Mouse (Mus musculus) hindbrain, embryonic 15.5 days (tissue): ENCODE results near the gene Fnbp1l. TPM values are rescaled to one million over a fixed set of nuclear protein-coding genes. Genes with fewer than 3 reads are reported as not detected.
A peak's percentile ranks its signal among the peaks of the same experiment; 100 is the strongest.

ENCODE experiments used
- ATAC-seq: fragments of 200-750 bp; cut with Nextera tagmentation; 2 replicates; pipeline ENCODE4 v1.8.0; 2017; ENCODE audit warnings: low read depth, moderate number of reproducible peaks, moderate TSS enrichment; ENCODE audit not compliant: low FRiP score
- H3K27ac ChIP-seq: fragments of 300-500 bp; sonication (generic); replicated peaks from 2 replicates; pipeline ENCODE4 v1.5.1; 2015; ENCODE audit warnings: mild to moderate bottlenecking, inconsistent platforms
- H3K27me3 ChIP-seq: fragments of 300-500 bp; sonication (generic); 2 replicates; pipeline ENCODE4 v1.6.1; 2015; ENCODE audit warnings: control low read depth, inconsistent platforms
- H3K36me3 ChIP-seq: fragments of 300-500 bp; sonication (generic); 2 replicates; pipeline ENCODE4 v1.6.1; 2015; ENCODE audit warnings: control low read depth, inconsistent platforms
- H3K4me1 ChIP-seq: fragments of 300-500 bp; sonication (generic); replicated peaks from 2 replicates; pipeline ENCODE4 v1.6.1; 2015; ENCODE audit warnings: control low read depth, inconsistent platforms
- H3K4me2 ChIP-seq: fragments of 300-500 bp; sonication (generic); 2 replicates; pipeline ENCODE4 v1.6.1; 2015; ENCODE audit warnings: moderate library complexity, mild to moderate bottlenecking, inconsistent platforms
- H3K4me3 ChIP-seq: fragments of 300-500 bp; sonication (generic); 2 replicates; pipeline ENCODE4 v1.5.1; 2015; ENCODE audit warnings: mild to moderate bottlenecking, inconsistent platforms
- H3K9ac ChIP-seq: fragments of 300-500 bp; sonication (generic); 2 replicates; pipeline ENCODE4 v1.6.1; 2015; ENCODE audit warnings: inconsistent platforms
- H3K9me3 ChIP-seq: fragments of 300-500 bp; sonication (generic); 2 replicates; pipeline ENCODE4 v1.6.1; 2016; ENCODE audit warnings: control low read depth, inconsistent platforms
- WGBS: fragments of 180-500 bp; shearing (Covaris S2); methylation state at CpG from one replicate; pipeline ENCODE4 v1.1.7; 2015; 5-methylcytosine and 5-hydroxymethylcytosine counted together
- polyA plus RNA-seq: library from polyadenylated mRNA; unstranded; fragments of >200 nt; fragmentation: Nextera tagmentation; extraction: Ambion mirVana; gene quantifications from 2 replicates; pipeline ENCODE4 v1.2.1, GENCODE M21; 2015

Gene Fnbp1l
- polyA plus RNA-seq, 1 experiment from 2014 or later: 177 TPM

DNA sequence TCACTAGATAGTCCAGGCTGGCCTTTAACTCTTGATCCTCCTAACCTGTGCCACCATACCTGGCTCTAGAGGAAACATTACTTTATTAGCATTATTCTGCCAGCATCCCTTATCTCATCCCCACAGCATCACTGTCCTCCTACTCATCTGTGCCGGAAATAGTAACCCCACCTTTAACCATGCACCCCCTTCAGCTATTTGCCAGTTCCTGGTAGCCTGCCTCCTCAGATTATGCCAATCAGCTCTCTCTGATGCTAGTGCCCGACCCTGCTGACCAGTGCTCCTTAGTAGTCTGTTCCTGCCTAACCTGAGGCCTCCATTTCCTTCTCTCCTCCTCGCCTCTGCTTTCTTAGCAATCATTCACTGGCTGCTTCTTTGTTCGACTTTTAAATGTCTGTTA is 72.0 kb downstream of the Fnbp1l start:
- Histone ChIP-seq H3K4me2 (no peak overlapping the region), H3K4me1 (no peaks in the 10 kb centered on the region), H3K9me3 (no peaks in the 10 kb centered on the region), H3K27me3 (no peaks in the 10 kb centered on the region), H3K4me3 (no peak overlapping the region), H3K36me3 (peaks cover 52% of the 10 kb centered on the region), H3K9ac (no peak overlapping the region), H3K27ac (no peak overlapping the region)
- WGBS: 86% methylated on average over 4 of the region's 4 CpGs
- ATAC-seq: no peak

DNA sequence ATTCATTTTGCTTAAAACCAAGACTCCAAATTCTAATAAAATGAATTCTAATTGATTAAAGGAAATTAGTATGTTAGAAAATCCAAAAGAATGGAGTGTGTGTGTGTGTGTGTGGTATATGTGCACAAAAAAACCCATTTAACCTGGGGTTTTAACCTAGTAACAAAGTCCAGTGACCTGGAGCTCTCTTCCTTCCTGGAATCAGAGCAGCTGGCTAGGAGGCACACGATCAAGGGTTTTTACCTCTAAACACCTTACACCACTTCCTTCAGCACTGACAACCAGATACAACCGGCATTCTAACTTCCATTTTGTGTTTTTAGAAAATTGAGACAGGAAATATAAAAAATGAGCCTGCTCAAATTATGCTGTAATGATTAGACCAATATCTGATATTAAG is 74.2 kb downstream of the Fnbp1l start:
- no peaks in the 10 kb centered on the region for H3K4me1 ChIP-seq
- no peaks in the 10 kb centered on the region for H3K27me3 ChIP-seq
- H3K4me3 ChIP-seq: no peak overlapping the region
- H3K36me3 ChIP-seq: peaks cover 72% of the 10 kb centered on the region
- H3K27ac ChIP-seq: no peak overlapping the region
- H3K9ac ChIP-seq: no peak overlapping the region
- H3K4me2 ChIP-seq: no peak overlapping the region
- WGBS: 83% methylated on average over 2 of the region's 2 CpGs
- H3K9me3 ChIP-seq: no peaks in the 10 kb centered on the region
- no peak for ATAC-seq

DNA sequence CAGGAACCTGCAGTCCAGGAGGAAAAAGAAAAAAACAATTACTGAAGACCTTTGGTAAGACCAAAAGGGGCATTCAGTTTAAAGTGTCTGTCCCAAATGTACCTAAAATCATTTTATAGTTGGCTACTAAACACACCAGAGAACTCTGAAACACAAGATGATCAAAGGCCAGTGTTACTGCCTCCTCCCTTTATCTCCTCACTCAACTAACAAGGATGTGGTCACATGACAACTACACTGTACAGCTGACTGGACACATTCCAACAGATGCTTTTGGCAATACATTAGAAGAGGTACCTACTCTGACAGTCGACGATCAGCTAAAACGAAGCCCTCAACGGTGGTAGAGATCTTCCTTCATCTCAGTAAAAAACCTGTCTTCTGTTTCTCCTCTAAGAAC is 78.6 kb downstream of the Fnbp1l start:
- Histone ChIP-seq H3K4me3 (no peak overlapping the region), H3K36me3 (peaks cover 76% of the 10 kb centered on the region), H3K9me3 (no peaks in the 10 kb centered on the region), H3K9ac (no peak overlapping the region), H3K27me3 (no peaks in the 10 kb centered on the region), H3K27ac (no peak overlapping the region), H3K4me2 (no peak overlapping the region), H3K4me1 (no peaks in the 10 kb centered on the region)
- no peak for ATAC-seq
- 76% methylated on average over 4 of the region's 4 CpGs for WGBS

DNA sequence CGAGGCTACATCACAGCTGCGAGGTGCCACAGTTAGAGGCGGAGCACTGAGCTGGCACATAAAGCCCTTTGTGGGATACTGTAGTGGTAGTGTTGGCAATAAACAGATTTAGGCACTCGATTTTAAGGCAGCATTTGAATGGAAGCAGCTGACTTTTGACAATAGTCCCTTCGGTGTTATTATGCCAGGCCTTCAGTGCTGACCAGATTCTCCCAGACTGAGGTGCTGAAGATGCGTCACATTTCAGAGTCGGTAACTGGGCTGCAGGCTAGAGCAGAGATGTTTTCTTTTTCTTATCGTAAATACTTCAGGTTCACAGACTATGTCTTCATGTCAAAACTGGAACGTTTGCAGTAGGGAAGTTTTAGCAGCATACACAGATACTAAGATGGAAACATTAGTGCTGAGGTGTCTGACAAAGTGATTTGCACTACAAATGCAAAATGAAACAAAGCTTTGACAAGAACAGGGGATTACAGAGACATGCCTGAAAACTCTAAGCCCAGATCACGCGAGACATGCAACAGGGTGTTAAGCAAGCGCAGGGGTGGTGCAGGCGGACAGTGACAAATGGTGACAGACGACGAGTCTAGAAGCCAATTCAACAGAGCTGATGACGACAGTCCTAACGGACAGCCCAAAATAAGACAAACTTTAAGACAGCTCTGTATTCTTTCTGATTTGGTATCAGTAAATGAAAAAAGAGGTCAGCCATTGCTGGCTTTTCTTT is 79.4 kb downstream of the Fnbp1l start:
- WGBS: 76% methylated on average over 17 of the region's 17 CpGs
- no peaks in the 10 kb centered on the region for H3K27me3 ChIP-seq
- no peaks in the 10 kb centered on the region for H3K4me1 ChIP-seq
- H3K4me3 ChIP-seq: no peak overlapping the region
- H3K36me3 ChIP-seq: peaks cover 70% of the 10 kb centered on the region
- no peak overlapping the region for H3K27ac ChIP-seq
- no peaks in the 10 kb centered on the region for H3K9me3 ChIP-seq
- H3K4me2 ChIP-seq: no peak overlapping the region
- H3K9ac ChIP-seq: no peak overlapping the region
- ATAC-seq: no peak

DNA sequence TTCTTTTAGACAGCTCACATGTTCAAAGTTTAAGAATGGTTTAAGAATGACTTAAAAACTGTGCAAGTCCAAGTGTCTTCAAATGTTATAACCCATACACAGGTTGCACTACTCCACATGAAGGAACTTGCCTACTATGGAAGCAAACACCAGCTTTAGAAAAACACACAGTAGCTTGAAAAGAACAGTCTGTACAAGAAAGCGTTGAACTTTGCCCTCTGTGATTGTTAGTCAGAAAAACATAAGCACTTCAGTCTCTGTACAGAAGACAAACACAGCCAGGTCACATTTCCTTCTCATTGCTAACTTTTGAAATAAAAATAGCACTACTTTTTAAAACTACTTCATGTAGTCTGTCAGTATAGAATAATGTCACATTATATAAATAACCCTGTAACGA is 80.7 kb downstream of the Fnbp1l start:
- no peaks in the 10 kb centered on the region for H3K4me1 ChIP-seq
- no peak overlapping the region for H3K4me2 ChIP-seq
- H3K36me3 ChIP-seq: peaks cover 59% of the 10 kb centered on the region
- no peak overlapping the region for H3K4me3 ChIP-seq
- H3K27me3 ChIP-seq: no peaks in the 10 kb centered on the region
- H3K9ac ChIP-seq: no peak overlapping the region
- WGBS: 94% methylated on average over 2 of the region's 2 CpGs
- no peak overlapping the region for H3K27ac ChIP-seq
- no peak for ATAC-seq
- no peaks in the 10 kb centered on the region for H3K9me3 ChIP-seq

DNA sequence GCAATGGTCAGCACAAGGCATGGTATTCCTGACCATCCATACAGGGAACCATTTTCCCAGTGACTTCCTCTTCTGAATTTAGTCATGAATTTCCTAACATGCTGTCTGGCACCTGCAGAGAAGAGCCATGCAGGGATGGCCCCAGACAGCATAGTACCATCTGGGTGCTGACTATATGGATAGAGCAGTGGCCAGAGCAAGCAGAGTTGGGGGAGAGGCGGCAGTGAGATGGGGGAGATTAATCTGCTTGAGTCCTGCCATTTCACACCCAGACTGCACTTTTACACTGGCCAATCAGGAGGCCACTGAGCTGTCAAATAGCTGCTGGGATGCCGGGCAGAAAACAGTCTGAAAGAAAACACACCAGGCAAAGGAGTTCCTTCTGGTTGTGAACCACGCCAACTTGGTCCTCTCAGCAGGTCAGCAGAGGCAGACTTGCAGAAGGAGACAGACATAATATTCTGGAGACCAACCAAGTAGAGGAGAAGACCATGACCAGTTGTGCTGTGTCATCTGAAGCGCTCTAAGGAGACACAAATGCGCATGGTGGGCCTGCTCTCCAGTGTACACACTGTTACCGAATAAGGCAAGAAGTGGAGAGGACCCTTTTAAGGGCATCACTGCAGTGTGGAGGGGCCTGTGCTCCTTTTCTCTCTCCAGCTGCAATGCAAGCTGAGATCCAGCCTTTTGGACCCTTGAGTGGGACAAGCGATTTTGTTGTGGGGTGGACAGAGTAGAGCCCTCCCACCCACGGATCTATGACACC is 83.4 kb downstream of the Fnbp1l start:
- H3K9ac ChIP-seq: no peak overlapping the region
- H3K36me3 ChIP-seq: peaks cover 34% of the 10 kb centered on the region
- no peaks in the 10 kb centered on the region for H3K4me1 ChIP-seq
- H3K9me3 ChIP-seq: no peaks in the 10 kb centered on the region
- no peak overlapping the region for H3K4me2 ChIP-seq
- no peaks in the 10 kb centered on the region for H3K27me3 ChIP-seq
- H3K27ac ChIP-seq: no peak overlapping the region
- ATAC-seq: no peak
- H3K4me3 ChIP-seq: no peak overlapping the region
- WGBS: 90% methylated on average over 8 of the region's 8 CpGs

DNA sequence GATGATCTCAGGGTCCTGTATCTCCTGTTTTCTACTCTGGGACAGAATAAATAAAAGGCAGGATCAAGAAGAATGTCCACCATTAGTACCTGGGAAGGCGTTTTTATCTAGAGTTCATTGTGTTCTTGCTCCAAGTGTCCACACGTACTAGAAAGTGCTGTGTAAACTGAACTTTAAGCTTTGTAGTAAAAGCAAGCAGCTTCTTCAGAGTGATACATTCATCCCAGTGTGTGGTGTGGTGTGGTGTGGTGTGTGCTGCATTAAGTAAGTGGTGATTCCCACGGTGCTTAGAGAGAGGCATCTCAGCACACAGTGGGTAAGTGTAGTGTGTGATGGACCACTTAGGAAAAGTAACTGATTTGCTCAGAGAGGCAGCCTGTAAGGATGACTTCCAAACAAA is 91.0 kb downstream of the Fnbp1l start:
- H3K9me3 ChIP-seq: no peaks in the 10 kb centered on the region
- H3K36me3 ChIP-seq: no peaks in the 10 kb centered on the region
- WGBS: 91% methylated on average over 3 of the region's 3 CpGs
- H3K27me3 ChIP-seq: no peaks in the 10 kb centered on the region
- no peak overlapping the region for H3K27ac ChIP-seq
- no peak overlapping the region for H3K9ac ChIP-seq
- no peak for ATAC-seq
- H3K4me3 ChIP-seq: no peak overlapping the region
- H3K4me2 ChIP-seq: no peak overlapping the region
- no peaks in the 10 kb centered on the region for H3K4me1 ChIP-seq

DNA sequence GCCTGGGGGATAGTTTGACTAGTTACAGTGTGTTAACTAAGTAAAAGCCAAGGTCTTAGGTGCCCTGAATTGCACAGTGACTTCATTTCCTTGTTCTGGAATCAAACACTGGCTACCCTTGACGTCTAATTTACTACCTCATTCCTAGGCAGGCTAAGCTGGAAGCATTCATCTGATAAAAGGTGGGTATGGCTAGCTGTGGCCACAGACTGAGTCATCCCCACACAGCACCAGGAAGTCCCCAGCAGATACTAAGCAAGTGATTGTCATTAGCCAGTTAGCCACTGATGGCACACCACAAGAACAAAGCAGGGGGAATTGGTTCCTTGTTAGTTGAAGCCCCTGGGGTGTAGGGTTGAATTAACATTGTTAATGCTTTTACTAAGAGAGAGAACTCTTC is 98.2 kb downstream of the Fnbp1l start:
- Histone ChIP-seq H3K4me1 (peaks cover 30% of the 10 kb centered on the region), H3K27me3 (no peaks in the 10 kb centered on the region), H3K4me3 (no peak overlapping the region), H3K4me2 (no peak overlapping the region), H3K9ac (no peak overlapping the region), H3K27ac (no peak overlapping the region), H3K36me3 (no peaks in the 10 kb centered on the region), H3K9me3 (no peaks in the 10 kb centered on the region)
- WGBS: 70% methylated on average over 1 of the region's 1 CpGs
- no peak for ATAC-seq

DNA sequence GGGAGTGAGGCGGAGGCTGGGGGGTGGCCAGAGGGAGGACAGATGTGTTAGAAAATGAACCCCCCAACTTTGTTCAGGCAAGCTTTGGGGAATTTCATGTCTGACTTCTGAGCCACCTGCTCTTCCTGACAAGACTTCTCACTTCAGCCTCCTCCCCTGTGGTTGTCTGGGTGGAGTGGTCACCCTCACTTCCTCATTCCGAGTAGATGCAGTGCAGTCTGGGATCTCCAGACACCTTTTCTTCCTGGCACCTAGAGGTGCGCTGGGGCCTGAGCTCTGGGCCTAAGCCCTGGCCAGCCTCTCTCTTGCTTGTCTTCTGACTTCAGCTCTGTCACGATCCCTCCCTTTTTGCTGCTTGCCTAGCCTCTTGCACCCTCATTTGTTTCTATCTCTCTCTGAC is 98.6 kb downstream of the Fnbp1l start:
- no peak overlapping the region for H3K9ac ChIP-seq
- no peak for ATAC-seq
- whole genome bisulfite sequencing: 92% methylated on average over 4 of the region's 4 CpGs
- peaks cover 30% of the 10 kb centered on the region for H3K4me1 ChIP-seq
- H3K4me3 ChIP-seq: no peak overlapping the region
- no peak overlapping the region for H3K27ac ChIP-seq
- H3K36me3 ChIP-seq: no peaks in the 10 kb centered on the region
- no peaks in the 10 kb centered on the region for H3K27me3 ChIP-seq
- H3K9me3 ChIP-seq: no peaks in the 10 kb centered on the region
- H3K4me2 ChIP-seq: no peak overlapping the region

DNA sequence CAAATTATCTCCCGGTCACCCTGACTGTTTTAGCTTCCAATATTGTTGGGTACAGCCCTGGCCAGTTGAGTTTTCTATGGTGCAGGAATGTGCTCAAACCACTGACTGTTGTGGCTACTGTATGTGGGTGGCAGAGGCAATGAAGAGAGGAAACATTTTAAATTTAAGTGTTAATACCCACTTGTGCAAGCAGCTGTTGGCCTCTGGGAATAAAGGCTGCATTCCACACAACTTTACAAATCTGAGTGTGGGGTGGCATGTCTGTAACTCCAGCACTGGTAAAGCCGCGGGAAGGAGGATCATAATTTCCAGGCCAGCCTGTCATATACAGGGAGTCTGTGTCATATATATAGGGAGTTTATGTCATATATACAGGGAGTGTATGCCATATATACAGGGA is 99.2 kb downstream of the Fnbp1l start:
- no peaks in the 10 kb centered on the region for H3K9me3 ChIP-seq
- no peaks in the 10 kb centered on the region for H3K36me3 ChIP-seq
- peaks cover 30% of the 10 kb centered on the region for H3K4me1 ChIP-seq
- no peak overlapping the region for H3K27ac ChIP-seq
- no peak overlapping the region for H3K4me3 ChIP-seq
- no peak overlapping the region for H3K4me2 ChIP-seq
- no peak for ATAC-seq
- no peaks in the 10 kb centered on the region for H3K27me3 ChIP-seq
- 85% methylated on average over 3 of the region's 3 CpGs for WGBS
- no peak overlapping the region for H3K9ac ChIP-seq

DNA sequence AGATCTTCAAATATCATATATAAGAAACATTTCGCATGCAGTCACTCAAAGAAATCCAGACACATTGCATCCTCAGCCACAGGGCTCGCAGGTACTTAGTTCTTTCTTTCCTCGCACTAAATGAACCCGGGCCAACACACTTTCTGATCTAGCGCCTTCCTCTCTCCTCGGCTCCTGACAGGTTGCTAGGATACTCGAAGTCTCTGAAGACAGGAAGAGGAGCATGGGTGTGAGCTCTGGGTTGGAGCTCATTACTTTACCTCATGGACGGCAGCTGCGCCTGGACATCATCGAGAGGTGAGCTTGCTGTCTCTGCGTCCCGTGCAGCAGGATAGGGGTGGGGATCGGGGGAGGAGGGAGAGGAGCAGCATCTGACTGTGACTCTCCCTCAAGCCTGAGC is 100.4 kb downstream of the Fnbp1l start:
- H3K27me3 ChIP-seq: no peaks in the 10 kb centered on the region
- no peak overlapping the region for H3K9ac ChIP-seq
- 37% methylated on average over 13 of the region's 13 CpGs for WGBS
- H3K4me1 ChIP-seq: peaks cover 30% of the 10 kb centered on the region
- no peaks in the 10 kb centered on the region for H3K36me3 ChIP-seq
- peak; percentile 14; the same call in 1 of the 2 replicates for ATAC-seq
- H3K9me3 ChIP-seq: no peaks in the 10 kb centered on the region
- peak overlapping the region; percentile 14; the same call in 1 of the 2 replicates for H3K4me2 ChIP-seq
- H3K27ac ChIP-seq: 0 out of 2 replicates have a peak overlapping the region, but pooled peaks have one; percentile 22
- no peak overlapping the region for H3K4me3 ChIP-seq

DNA sequence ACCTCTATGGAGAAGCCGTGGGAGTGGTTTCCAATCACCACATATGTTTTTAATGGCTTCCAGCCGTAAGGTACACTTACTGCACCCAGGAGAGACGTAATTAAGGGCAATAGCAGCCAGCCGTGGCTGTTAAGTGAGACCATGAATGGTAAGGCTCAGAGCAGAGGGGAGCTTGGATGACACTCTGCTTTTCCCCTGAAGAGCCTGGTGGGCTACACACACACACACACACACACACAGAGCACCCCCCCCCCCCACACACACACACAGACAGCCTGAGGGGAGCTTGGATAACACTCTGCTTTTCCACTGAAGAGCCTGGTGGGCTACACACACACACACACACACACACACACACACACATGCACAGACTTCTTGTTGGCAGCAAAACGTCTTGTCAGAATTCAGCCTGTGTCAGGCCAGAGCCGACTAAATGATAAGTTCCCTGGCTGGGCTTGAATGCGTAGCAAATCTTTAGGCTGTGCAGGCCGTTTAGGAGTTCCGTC is 101.2 kb downstream of the Fnbp1l start:
- ATAC-seq: peak; percentile 61
- Histone ChIP-seq H3K4me2 (no peak overlapping the region), H3K4me3 (no peak overlapping the region), H3K9ac (no peak overlapping the region), H3K36me3 (no peaks in the 10 kb centered on the region), H3K9me3 (no peaks in the 10 kb centered on the region), H3K27me3 (no peaks in the 10 kb centered on the region), H3K4me1 (peaks cover 30% of the 10 kb centered on the region), H3K27ac (peak overlapping the region; percentile 22)
- 22% methylated on average over 9 of the region's 9 CpGs for WGBS
